Mouse (Mus musculus) hindbrain, embryonic 13.5 days (tissue): ENCODE results near the gene Ccdc169. TPM values are rescaled to one million over a fixed set of nuclear protein-coding genes. Genes with fewer than 3 reads are reported as not detected.

Source experiments
- ATAC-seq: fragments of 200-750 bp; cut with Nextera tagmentation; 2 replicates; pipeline ENCODE4 v1.8.0; 2017; ENCODE audit warnings: moderate TSS enrichment; ENCODE audit not compliant: low FRiP score
- H3K27ac ChIP-seq: fragments of 300-500 bp; sonication (generic); 2 replicates; pipeline ENCODE4 v1.5.1; 2015; ENCODE audit warnings: inconsistent platforms, mild to moderate bottlenecking, moderate library complexity
- H3K27me3 ChIP-seq: fragments of 300-500 bp; sonication (generic); 2 replicates; pipeline ENCODE4 v1.6.1; 2015; ENCODE audit warnings: mild to moderate bottlenecking, inconsistent platforms
- H3K36me3 ChIP-seq: fragments of 300-500 bp; sonication (generic); 2 replicates; pipeline ENCODE4 v1.6.1; 2015; ENCODE audit warnings: mild to moderate bottlenecking, inconsistent platforms
- H3K4me1 ChIP-seq: fragments of 300-500 bp; sonication (generic); replicated peaks from 2 replicates; pipeline ENCODE4 v1.6.1; 2015; ENCODE audit warnings: inconsistent platforms
- H3K4me2 ChIP-seq: fragments of 300-500 bp; sonication (generic); 2 replicates; pipeline ENCODE4 v1.6.1; 2015; ENCODE audit warnings: inconsistent platforms, mild to moderate bottlenecking, moderate library complexity
- H3K4me3 ChIP-seq: fragments of 300-500 bp; sonication (generic); 2 replicates; pipeline ENCODE4 v1.5.1; 2015; ENCODE audit warnings: mild to moderate bottlenecking, inconsistent platforms
- H3K9ac ChIP-seq: fragments of 300-500 bp; sonication (generic); 2 replicates; pipeline ENCODE4 v1.6.1; 2015; ENCODE audit warnings: mild to moderate bottlenecking, inconsistent platforms
- H3K9me3 ChIP-seq: fragments of 300-500 bp; sonication (generic); 2 replicates; pipeline ENCODE4 v1.6.1; 2016; ENCODE audit warnings: inconsistent platforms
- WGBS: fragments of 180-500 bp; shearing (Covaris S2); methylation state at CpG from one replicate; pipeline ENCODE4 v1.1.7; 2015; 5-methylcytosine and 5-hydroxymethylcytosine counted together
- microRNA-seq: library from miRNA; unstranded; fragments of <30 nt; microRNA quantifications from one replicate; pipeline ENCODE4, GENCODE M21; 2016
- polyA plus RNA-seq: library from polyadenylated mRNA; unstranded; fragments of >200 nt; fragmentation: Nextera tagmentation; extraction: Ambion mirVana; gene quantifications from 2 replicates; pipeline ENCODE4 v1.2.1, GENCODE M21; 2015

The Ccdc169 gene
- polyA plus RNA-seq, 1 experiment from 2014 or later, result 0.05 TPM

DNA sequence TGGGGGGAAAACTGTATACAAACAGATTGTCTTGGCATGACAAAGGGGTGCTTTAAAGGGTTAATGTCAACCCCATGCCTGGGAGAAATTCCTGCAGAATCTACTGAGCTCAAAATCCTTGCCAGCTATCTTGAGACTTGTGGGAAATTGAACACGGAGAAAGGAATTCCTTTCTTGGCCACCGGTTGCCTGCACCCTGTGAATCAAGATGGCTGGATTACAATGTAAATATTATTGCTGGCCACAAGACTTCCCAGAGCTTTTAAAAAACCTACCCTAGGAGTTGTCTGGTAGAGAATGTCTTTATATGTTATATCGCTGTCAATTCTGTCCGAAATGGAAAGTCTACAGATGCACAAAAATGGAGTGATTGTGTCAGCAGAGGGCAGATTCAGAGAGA is 76.6 kb downstream of the Ccdc169 start:
- Histone ChIP-seq H3K9ac (no peak overlapping the region), H3K4me3 (no peak overlapping the region), H3K4me2 (no peak overlapping the region), H3K27me3 (no peaks in the 10 kb centered on the region), H3K36me3 (no peaks in the 10 kb centered on the region), H3K9me3 (no peaks in the 10 kb centered on the region), H3K4me1 (peaks cover 12% of the 10 kb centered on the region), H3K27ac (peak overlapping the region; percentile 66; the same call in 1 of the 2 replicates)
- ATAC-seq, result no peak
- 64% methylated on average over 4 of the region's 4 CpGs for WGBS

DNA sequence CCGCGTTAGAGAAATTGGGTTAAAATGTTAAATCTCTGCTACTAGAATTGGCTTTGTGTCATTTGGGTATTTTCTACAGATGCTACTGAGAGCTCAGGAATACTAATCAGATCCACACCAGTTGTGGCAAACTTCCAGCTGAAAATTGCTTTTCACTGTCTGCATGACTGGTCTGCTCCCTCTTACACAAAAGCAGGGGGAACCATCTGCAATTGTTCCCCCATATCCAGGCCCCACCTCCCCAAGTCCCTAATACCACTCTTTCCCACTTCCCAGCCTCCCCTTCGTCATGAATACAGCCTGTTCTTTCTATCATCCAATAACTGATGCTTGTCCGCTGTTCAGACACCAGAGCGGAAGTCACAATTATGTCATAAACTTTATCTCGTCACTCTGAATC is 77.3 kb downstream of the Ccdc169 start:
- Histone ChIP-seq H3K9me3 (no peaks in the 10 kb centered on the region), H3K4me3 (no peak overlapping the region), H3K36me3 (no peaks in the 10 kb centered on the region), H3K27me3 (no peaks in the 10 kb centered on the region), H3K4me2 (no peak overlapping the region), H3K4me1 (peaks cover 12% of the 10 kb centered on the region), H3K27ac (peak overlapping the region; percentile 66; the same call in 1 of the 2 replicates), H3K9ac (no peak overlapping the region)
- peak; percentile 66; the same call in 1 of the 2 replicates for ATAC-seq
- WGBS, result 65% methylated on average over 6 of the region's 6 CpGs

DNA sequence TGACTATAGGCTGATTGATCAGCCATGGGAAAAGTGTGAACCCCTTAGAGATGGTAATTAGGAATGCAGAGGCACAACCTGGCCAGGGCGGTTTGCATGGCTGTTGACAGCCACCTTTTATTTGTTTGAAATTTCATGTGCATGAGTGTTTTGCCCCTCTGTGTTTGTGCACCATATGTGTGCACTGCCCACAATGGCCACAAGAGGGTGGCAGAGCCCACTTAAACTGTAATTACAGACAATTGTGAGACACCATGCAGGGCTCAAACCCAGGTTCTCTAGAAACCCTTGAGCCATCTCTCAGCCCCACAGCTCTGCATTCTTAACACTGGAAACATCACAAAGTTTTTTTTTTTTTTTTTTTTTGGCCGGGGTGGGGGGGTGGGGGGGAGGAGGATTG is 85.4 kb downstream of the Ccdc169 start:
- H3K4me3 ChIP-seq, result no peak overlapping the region
- H3K9ac ChIP-seq, result no peak overlapping the region
- no peak overlapping the region for H3K4me2 ChIP-seq
- no peaks in the 10 kb centered on the region for H3K9me3 ChIP-seq
- H3K27ac ChIP-seq, result no peak overlapping the region
- no peak for ATAC-seq
- 91% methylated on average over 2 of the region's 2 CpGs for WGBS
- no peaks in the 10 kb centered on the region for H3K27me3 ChIP-seq
- peaks cover 10% of the 10 kb centered on the region for H3K4me1 ChIP-seq
- no peaks in the 10 kb centered on the region for H3K36me3 ChIP-seq

Small RNAs within 50 kb of the gene (microRNA-seq; reads per million reads assigned to microRNA genes)
- gene Gm22029, result not detected

Other genes with a start within 250 kb of the Ccdc169 start
- gene Sertm1, start 221.5 kb upstream of the Ccdc169 start, polyA plus RNA-seq, result 0.80 and 1.4 TPM in 2 replicates
- 2.2 TPM in 2 replicates for gene Ccna1, start 81.8 kb upstream of the Ccdc169 start, polyA plus RNA-seq
- gene Spg20, start 25.2 kb upstream of the Ccdc169 start, polyA plus RNA-seq, result 20.0 and 21.7 TPM in 2 replicates
- not detected in 2 replicates for gene Sohlh2, start 44.7 kb downstream of the Ccdc169 start, polyA plus RNA-seq
- gene Dclk1, start 105.0 kb downstream of the Ccdc169 start, polyA plus RNA-seq, result 236 and 257 TPM in 2 replicates